Mouse (Mus musculus): Measurements from ENCODE around the gene Aatk.

DNA sequence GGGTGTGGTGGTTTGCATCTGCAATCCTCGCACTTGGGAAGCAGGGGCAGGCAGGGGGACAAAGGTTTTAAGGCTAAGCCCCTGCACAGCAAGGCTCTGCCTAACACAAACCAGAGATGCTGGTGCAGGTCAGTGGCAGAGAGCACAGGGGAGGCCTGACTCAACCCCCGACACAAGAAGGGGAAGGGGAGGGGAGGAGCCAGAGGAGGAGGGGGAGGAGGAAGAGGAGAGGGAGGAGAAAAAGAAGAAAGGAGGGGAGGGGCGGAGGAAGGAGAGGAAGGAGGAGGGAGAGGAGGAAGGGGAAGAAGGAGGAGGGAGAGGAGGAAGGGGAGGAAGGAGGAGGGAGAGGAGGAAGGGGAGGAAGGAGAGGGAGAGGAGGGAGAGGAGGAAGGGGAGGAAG, 12.7 kb downstream of the Aatk start:
- TF ChIP-seq POLR2A (IDR thresholded peaks at IDR 0.05; ENCODE audit: extremely low read depth, insufficient read depth, low read length) (no peak), CTCF (IDR thresholded peaks at IDR 0.05; ENCODE audit: extremely low read depth, insufficient read depth, low read length) (no peak)
